Mouse (Mus musculus) liver, embryonic 11.5 days (tissue): ENCODE data around the gene Scrn3. TPM values are rescaled to one million over a fixed set of nuclear protein-coding genes. Genes with fewer than 3 reads are reported as not detected.

Source experiments
- ATAC-seq: fragments of 200-750 bp; cut with Nextera tagmentation; replicated peaks from 2 replicates; pipeline ENCODE4 v1.8.0; 2017; ENCODE audit warnings: moderate number of reproducible peaks, mild to moderate bottlenecking, moderate TSS enrichment, moderate library complexity; ENCODE audit not compliant: low FRiP score
- DNase-seq: peaks from one replicate; pipeline ENCODE4 v3.0.0-alpha.2; 2017; ENCODE audit warnings: low spot score
- H3K27ac ChIP-seq: fragments of 300-500 bp; sonication (generic); 2 replicates; pipeline ENCODE4 v1.5.1; 2014; ENCODE audit warnings: mild to moderate bottlenecking, low read depth, low read length, control low read depth
- H3K27me3 ChIP-seq: fragments of 300-500 bp; sonication (generic); replicated peaks from 2 replicates; pipeline ENCODE4 v1.6.1; 2014; ENCODE audit warnings: low read length, mixed read lengths; ENCODE audit not compliant: control insufficient read depth, insufficient read depth
- H3K36me3 ChIP-seq: fragments of 300-500 bp; sonication (generic); 2 replicates; pipeline ENCODE4 v1.6.1; 2014; ENCODE audit warnings: mild to moderate bottlenecking, low read length, moderate library complexity, mixed read lengths; ENCODE audit not compliant: control insufficient read depth, insufficient read depth
- H3K4me1 ChIP-seq: fragments of 300-500 bp; sonication (generic); replicated peaks from 2 replicates; pipeline ENCODE4 v1.6.1; 2014; ENCODE audit warnings: low read length, mixed read lengths; ENCODE audit not compliant: control insufficient read depth, insufficient read depth
- H3K4me2 ChIP-seq: fragments of 300-500 bp; sonication (generic); 2 replicates; pipeline ENCODE4 v1.6.1; 2014; ENCODE audit warnings: mild to moderate bottlenecking, control low read depth, moderate library complexity
- H3K4me3 ChIP-seq: fragments of 300-500 bp; sonication (generic); 2 replicates; pipeline ENCODE4 v1.5.1; 2014; ENCODE audit warnings: low read depth, low read length, control low read depth
- H3K9ac ChIP-seq: fragments of 300-500 bp; sonication (generic); 2 replicates; pipeline ENCODE4 v1.6.1; 2014; ENCODE audit warnings: low read depth, low read length, control low read depth
- H3K9me3 ChIP-seq: fragments of 300-500 bp; sonication (generic); 2 replicates; pipeline ENCODE4 v1.6.1; 2016; ENCODE audit warnings: low read length, inconsistent platforms, mixed read lengths; ENCODE audit not compliant: control insufficient read depth
- WGBS: fragments of 180-500 bp; shearing (Covaris S2); extraction: QIAGEN DNeasy Blood & Tissue Kit; methylation state at CpG from one replicate; pipeline ENCODE4 v1.1.7; 2014; 5-methylcytosine and 5-hydroxymethylcytosine counted together
- polyA plus RNA-seq: library from polyadenylated mRNA; unstranded; fragments of >200 nt; fragmentation: Nextera tagmentation; extraction: Ambion mirVana; gene quantifications from 2 replicates; pipeline ENCODE4 v1.2.1, GENCODE M21; 2014

Gene Scrn3
- polyA plus RNA-seq, 1 experiment from 2014 or later, result 27.6 TPM

- DNase-seq (no peak), ATAC-seq (peak; percentile 50; the same call in 1 of the 2 replicates)
- Histone ChIP-seq H3K9me3 (no peaks in the 10 kb centered on the region), H3K9ac (no peak overlapping the region), H3K4me3 (no peak overlapping the region), H3K27me3 (no peaks in the 10 kb centered on the region), H3K36me3 (peaks cover under 1% of the 10 kb centered on the region; the same call in 1 of the 2 replicates), H3K4me2 (no peak overlapping the region), H3K4me1 (peaks cover 22% of the 10 kb centered on the region), H3K27ac (no peak overlapping the region)
- WGBS, result 71% methylated on average over 7 of the region's 7 CpGs
Measured at GRCm38 (mm10) chr2:73298154-73298553, 14.2 kb upstream of the Scrn3 start.

GRCm38 (mm10) chr2:73298841-73299240 is 13.6 kb upstream of the Scrn3 start:
- Histone ChIP-seq H3K27ac (no peak overlapping the region), H3K4me2 (no peak overlapping the region), H3K4me1 (peaks cover 22% of the 10 kb centered on the region), H3K4me3 (no peak overlapping the region), H3K36me3 (peaks cover 6% of the 10 kb centered on the region; the same call in 1 of the 2 replicates), H3K9me3 (no peaks in the 10 kb centered on the region), H3K27me3 (no peaks in the 10 kb centered on the region), H3K9ac (no peak overlapping the region)
- ATAC-seq, result no peak
- no peak for DNase-seq
- WGBS, result 85% methylated on average over 3 of the region's 3 CpGs

GRCm38 (mm10) chr2:73301979-73302378 is 10.4 kb upstream of the Scrn3 start:
- ATAC-seq, result peak; percentile 95
- WGBS, result 17% methylated on average over 1 of the region's 1 CpGs
- Histone ChIP-seq H3K36me3 (peaks cover 6% of the 10 kb centered on the region; the same call in 1 of the 2 replicates), H3K9me3 (no peaks in the 10 kb centered on the region), H3K27ac (peak overlapping the region; percentile 70), H3K4me1 (peaks cover 15% of the 10 kb centered on the region), H3K9ac (no peak overlapping the region), H3K4me2 (peak overlapping the region; percentile 45), H3K27me3 (no peaks in the 10 kb centered on the region), H3K4me3 (no peak overlapping the region)
- no peak for DNase-seq

GRCm38 (mm10) chr2:73302722-73303121 is 9.7 kb upstream of the Scrn3 start:
- no peak for DNase-seq
- 86% methylated on average over 9 of the region's 9 CpGs for WGBS
- peaks cover 15% of the 10 kb centered on the region for H3K4me1 ChIP-seq
- no peaks in the 10 kb centered on the region for H3K27me3 ChIP-seq
- H3K4me2 ChIP-seq, result no peak overlapping the region; the same call in 1 of the 2 replicates
- peaks cover 11% of the 10 kb centered on the region; the same call in 1 of the 2 replicates for H3K36me3 ChIP-seq
- no peak overlapping the region for H3K9ac ChIP-seq
- ATAC-seq, result no peak
- H3K4me3 ChIP-seq, result no peak overlapping the region
- no peaks in the 10 kb centered on the region for H3K9me3 ChIP-seq
- H3K27ac ChIP-seq, result peak overlapping the region; percentile 70

DNA sequence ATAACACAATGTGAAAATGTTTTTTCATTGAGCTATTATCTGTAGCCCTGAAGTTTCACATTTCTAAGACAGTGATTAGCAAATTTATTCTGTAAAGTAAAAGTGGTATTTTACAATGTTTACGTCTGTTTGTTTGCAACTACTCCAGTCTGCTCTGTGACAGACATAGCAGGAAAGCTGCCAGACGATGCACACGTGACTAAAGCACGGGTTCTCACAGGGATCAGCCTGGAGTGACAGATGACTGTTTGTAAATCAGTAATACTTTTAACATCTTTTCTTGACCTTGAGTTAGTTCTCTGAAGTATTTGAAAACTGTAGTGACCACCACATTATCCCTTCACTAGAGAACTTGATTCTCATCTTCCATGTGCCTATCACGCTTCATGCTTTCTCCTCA is 7.9 kb upstream of the Scrn3 start:
- H3K27me3 ChIP-seq, result no peaks in the 10 kb centered on the region
- DNase-seq (no peak), ATAC-seq (no peak)
- H3K9me3 ChIP-seq, result no peaks in the 10 kb centered on the region
- H3K4me3 ChIP-seq, result no peak overlapping the region
- H3K9ac ChIP-seq, result no peak overlapping the region
- H3K27ac ChIP-seq, result no peak overlapping the region
- 88% methylated on average over 5 of the region's 5 CpGs for WGBS
- H3K4me1 ChIP-seq, result peaks cover 10% of the 10 kb centered on the region
- peaks cover 20% of the 10 kb centered on the region for H3K36me3 ChIP-seq
- H3K4me2 ChIP-seq, result no peak overlapping the region

DNA sequence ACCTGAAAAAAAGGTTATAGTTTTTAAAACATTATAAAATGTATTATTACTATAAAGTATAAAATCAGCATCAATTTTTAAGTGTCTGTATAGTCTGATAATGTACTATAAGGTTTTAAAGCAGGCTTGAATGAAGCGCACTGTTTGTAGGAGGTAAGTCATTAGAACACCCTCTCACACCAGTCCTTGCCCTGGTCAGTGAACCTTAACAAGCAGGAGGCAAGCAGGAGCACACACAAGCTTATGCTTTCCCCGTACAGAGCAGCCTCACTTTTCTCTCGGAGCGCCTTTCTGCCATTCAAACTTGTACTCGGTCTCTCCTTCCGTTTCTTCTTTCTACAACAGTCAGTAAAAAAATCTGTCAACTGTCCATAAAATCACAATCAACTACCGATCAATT is 6.4 kb upstream of the Scrn3 start:
- H3K9ac ChIP-seq, result no peak overlapping the region
- H3K4me1 ChIP-seq, result peaks cover 11% of the 10 kb centered on the region
- WGBS, result 91% methylated on average over 7 of the region's 7 CpGs
- no peaks in the 10 kb centered on the region for H3K9me3 ChIP-seq
- ATAC-seq (no peak), DNase-seq (no peak)
- H3K27ac ChIP-seq, result no peak overlapping the region
- H3K36me3 ChIP-seq, result peaks cover 20% of the 10 kb centered on the region
- no peak overlapping the region for H3K4me3 ChIP-seq
- H3K4me2 ChIP-seq, result no peak overlapping the region
- H3K27me3 ChIP-seq, result no peaks in the 10 kb centered on the region

GRCm38 (mm10) chr2:73313117-73313501 is 708 bp downstream of the Scrn3 start:
- WGBS, result 32% methylated on average over 14 of the region's 14 CpGs

DNA sequence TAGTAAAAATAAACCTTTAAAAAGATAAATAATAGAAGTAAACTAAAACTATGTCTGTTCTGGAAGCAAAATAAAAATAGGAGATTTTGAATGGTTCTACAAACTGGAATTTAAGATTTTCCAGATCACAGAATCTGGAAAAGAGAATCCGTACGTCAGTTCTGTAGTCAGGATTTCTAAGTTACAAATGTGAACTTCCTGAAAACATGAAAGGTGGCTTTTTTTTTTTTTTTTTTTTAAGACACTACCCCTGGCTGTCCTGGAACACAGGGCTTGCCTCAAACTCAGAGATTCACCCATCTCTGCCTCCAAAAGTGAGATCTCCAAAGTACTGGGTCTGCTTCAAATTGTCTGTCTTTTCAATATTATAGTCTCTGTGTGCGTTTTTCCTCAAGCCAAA is 1.9 kb downstream of the Scrn3 start:
- no peaks in the 10 kb centered on the region for H3K27me3 ChIP-seq
- no peaks in the 10 kb centered on the region for H3K9me3 ChIP-seq
- peaks cover 5% of the 10 kb centered on the region for H3K4me1 ChIP-seq
- DNase-seq, result no peak
- peaks cover 2% of the 10 kb centered on the region; the same call in 1 of the 2 replicates for H3K36me3 ChIP-seq
- no peak overlapping the region for H3K9ac ChIP-seq
- H3K4me3 ChIP-seq, result no peak overlapping the region
- no peak overlapping the region for H3K4me2 ChIP-seq
- WGBS, result 93% methylated on average over 3 of the region's 3 CpGs
- no peak overlapping the region for H3K27ac ChIP-seq
- no peak for ATAC-seq

More at GRCm38 (mm10) chr2:73313117-73313501, 708 bp downstream of the Scrn3 start:
- peaks cover 9% of the 10 kb centered on the region for H3K36me3 ChIP-seq
- peak overlapping the region; percentile 83 for H3K4me3 ChIP-seq
- ATAC-seq (peak; percentile 57), DNase-seq (peak; percentile 58)
- peaks cover 5% of the 10 kb centered on the region for H3K4me1 ChIP-seq
- peak overlapping the region; percentile 83 for H3K9ac ChIP-seq
- peak overlapping the region; percentile 82 for H3K27ac ChIP-seq
- H3K27me3 ChIP-seq, result no peaks in the 10 kb centered on the region
- no peaks in the 10 kb centered on the region for H3K9me3 ChIP-seq
- H3K4me2 ChIP-seq, result peak overlapping the region; percentile 67

- no peaks in the 10 kb centered on the region for H3K9me3 ChIP-seq
- DNase-seq (no peak), ATAC-seq (no peak)
- no peak overlapping the region for H3K4me3 ChIP-seq
- no peaks in the 10 kb centered on the region for H3K27me3 ChIP-seq
- no peak overlapping the region for H3K4me2 ChIP-seq
- no peak overlapping the region for H3K27ac ChIP-seq
- no peaks in the 10 kb centered on the region for H3K4me1 ChIP-seq
- H3K36me3 ChIP-seq, result peaks cover 2% of the 10 kb centered on the region; the same call in 1 of the 2 replicates
- WGBS, result 93% methylated on average over 9 of the region's 9 CpGs
- H3K9ac ChIP-seq, result no peak overlapping the region
Measured at GRCm38 (mm10) chr2:73317426-73317825, 5.0 kb downstream of the Scrn3 start.
